Mouse (Mus musculus) hindbrain, embryonic 16.5 days (tissue): ENCODE measurements around the gene Trpv4. TPM values are rescaled to one million over a fixed set of nuclear protein-coding genes. Genes with fewer than 3 reads are reported as not detected.

ENCODE experiments used
- ATAC-seq: fragments of 200-750 bp; cut with Nextera tagmentation; 2 replicates; pipeline ENCODE4 v1.8.0; 2017; ENCODE audit warnings: moderate TSS enrichment, moderate library complexity
- H3K27ac ChIP-seq: fragments of 300-500 bp; sonication (generic); 2 replicates; pipeline ENCODE4 v1.5.1; 2014; ENCODE audit warnings: low read depth, mild to moderate bottlenecking, control low read depth, low read length, moderate library complexity
- H3K27me3 ChIP-seq: fragments of 300-500 bp; sonication (generic); replicated peaks from 2 replicates; pipeline ENCODE4 v1.6.1; 2014; ENCODE audit warnings: low read length; ENCODE audit not compliant: control insufficient read depth, insufficient read depth
- H3K36me3 ChIP-seq: fragments of 300-500 bp; sonication (generic); 2 replicates; pipeline ENCODE4 v1.6.1; 2014; ENCODE audit warnings: mild to moderate bottlenecking, low read length, moderate library complexity, mixed read lengths; ENCODE audit not compliant: control insufficient read depth, insufficient read depth
- H3K4me1 ChIP-seq: fragments of 300-500 bp; sonication (generic); 2 replicates; pipeline ENCODE4 v1.6.1; 2014; ENCODE audit warnings: low read depth, low read length; ENCODE audit not compliant: control insufficient read depth, insufficient read depth
- H3K4me2 ChIP-seq: fragments of 300-500 bp; sonication (generic); 2 replicates; pipeline ENCODE4 v1.6.1; 2014; ENCODE audit warnings: mild to moderate bottlenecking, low read length, control low read depth, moderate library complexity
- H3K4me3 ChIP-seq: fragments of 300-500 bp; sonication (generic); 2 replicates; pipeline ENCODE4 v1.5.1; 2014; ENCODE audit warnings: mild to moderate bottlenecking, low read length, control low read depth, moderate library complexity
- H3K9ac ChIP-seq: fragments of 300-500 bp; sonication (generic); 2 replicates; pipeline ENCODE4 v1.6.1; 2014; ENCODE audit warnings: low read depth, mild to moderate bottlenecking, control low read depth, low read length, moderate library complexity
- H3K9me3 ChIP-seq: fragments of 300-500 bp; sonication (generic); 2 replicates; pipeline ENCODE4 v1.6.1; 2014; ENCODE audit warnings: mild to moderate bottlenecking, low read length, moderate library complexity; ENCODE audit not compliant: control insufficient read depth
- WGBS: fragments of 180-500 bp; shearing (Covaris S2); extraction: QIAGEN DNeasy Blood & Tissue Kit; methylation state at CpG from one replicate; pipeline ENCODE4 v1.1.7; 2014; 5-methylcytosine and 5-hydroxymethylcytosine counted together
- polyA plus RNA-seq: library from polyadenylated mRNA; unstranded; fragments of >200 nt; fragmentation: Nextera tagmentation; extraction: Ambion mirVana; gene quantifications from 2 replicates; pipeline ENCODE4 v1.2.1, GENCODE M21; 2015

Trpv4 gene
- polyA plus RNA-seq, 1 experiment from 2014 or later, result 3.0 TPM

DNA sequence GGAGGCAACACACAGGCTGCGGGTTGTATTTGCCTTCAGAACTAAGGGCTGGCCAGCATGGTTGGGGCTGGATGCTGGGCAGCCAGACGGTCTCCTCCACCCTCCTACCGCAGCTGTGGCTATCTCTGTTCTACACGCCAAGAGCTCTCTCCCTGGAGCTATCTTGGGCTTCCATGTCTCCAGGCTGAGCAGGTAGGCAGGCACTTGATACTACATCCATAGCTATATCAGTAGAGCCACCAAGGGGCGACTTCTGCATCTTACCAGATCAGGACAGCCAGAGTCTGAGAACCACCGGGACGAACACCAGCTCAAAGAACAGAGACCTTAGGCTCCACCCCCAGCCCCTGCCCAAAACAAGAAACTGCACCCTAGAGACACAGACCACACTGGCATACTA, 43.4 kb downstream of the Trpv4 start:
- no peak overlapping the region for H3K4me3 ChIP-seq
- no peaks in the 10 kb centered on the region for H3K4me1 ChIP-seq
- no peaks in the 10 kb centered on the region for H3K27me3 ChIP-seq
- ATAC-seq, result no peak
- no peak overlapping the region for H3K27ac ChIP-seq
- no peak overlapping the region for H3K9ac ChIP-seq
- H3K9me3 ChIP-seq, result no peaks in the 10 kb centered on the region
- no peak overlapping the region for H3K4me2 ChIP-seq
- peaks cover 9% of the 10 kb centered on the region for H3K36me3 ChIP-seq
- 59% methylated on average over 7 of the region's 7 CpGs for WGBS

GRCm38 (mm10) chr5:114611968-114612608, 46.1 kb downstream of the Trpv4 start:
- Histone ChIP-seq H3K36me3 (peaks cover 9% of the 10 kb centered on the region), H3K9me3 (no peaks in the 10 kb centered on the region), H3K4me1 (peaks cover 23% of the 10 kb centered on the region), H3K27me3 (no peaks in the 10 kb centered on the region), H3K4me2 (no peak overlapping the region), H3K9ac (no peak overlapping the region), H3K4me3 (no peak overlapping the region), H3K27ac (no peak overlapping the region)
- 62% methylated on average over 25 of the region's 25 CpGs for WGBS
- no peak for ATAC-seq

DNA sequence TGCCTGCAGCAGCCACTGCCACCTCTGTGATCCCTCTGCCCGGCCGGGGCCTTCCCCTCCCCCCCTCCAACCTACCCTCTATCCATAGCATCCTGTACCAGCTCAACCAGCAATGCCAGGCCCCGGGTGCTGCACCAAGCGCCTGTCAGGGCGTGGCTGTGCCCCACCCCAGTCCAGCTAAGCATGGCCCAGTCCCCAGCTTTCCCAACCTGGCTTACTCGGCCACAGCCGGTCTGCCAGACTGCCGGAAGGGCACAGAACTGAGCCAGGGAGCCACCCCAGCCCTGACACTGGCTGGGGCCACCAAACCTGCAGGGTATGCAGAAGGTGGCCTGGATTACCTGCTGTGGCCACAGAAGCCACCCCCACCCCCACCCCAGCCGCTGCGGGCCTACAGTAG, 47.0 kb downstream of the Trpv4 start:
- peaks cover 9% of the 10 kb centered on the region for H3K36me3 ChIP-seq
- WGBS, result 92% methylated on average over 10 of the region's 10 CpGs
- H3K4me3 ChIP-seq, result no peak overlapping the region
- no peak for ATAC-seq
- no peaks in the 10 kb centered on the region for H3K27me3 ChIP-seq
- no peak overlapping the region for H3K27ac ChIP-seq
- H3K4me1 ChIP-seq, result peaks cover 30% of the 10 kb centered on the region
- H3K9ac ChIP-seq, result no peak overlapping the region
- H3K9me3 ChIP-seq, result no peaks in the 10 kb centered on the region
- no peak overlapping the region for H3K4me2 ChIP-seq

GRCm38 (mm10) chr5:114608516-114608915, 49.7 kb downstream of the Trpv4 start:
- Histone ChIP-seq H3K4me2 (peak overlapping the region; percentile 19; the same call in 1 of the 2 replicates), H3K36me3 (peaks cover 9% of the 10 kb centered on the region), H3K9me3 (no peaks in the 10 kb centered on the region), H3K9ac (peak overlapping the region; percentile 13; the same call in 1 of the 2 replicates), H3K27ac (peak overlapping the region; percentile 6; the same call in 1 of the 2 replicates), H3K4me1 (peaks cover 47% of the 10 kb centered on the region), H3K4me3 (no peak overlapping the region), H3K27me3 (no peaks in the 10 kb centered on the region)
- 5% methylated on average over 12 of the region's 12 CpGs for WGBS
- ATAC-seq, result 0 out of 2 replicates have a peak, but pooled peaks have one; percentile 5

DNA sequence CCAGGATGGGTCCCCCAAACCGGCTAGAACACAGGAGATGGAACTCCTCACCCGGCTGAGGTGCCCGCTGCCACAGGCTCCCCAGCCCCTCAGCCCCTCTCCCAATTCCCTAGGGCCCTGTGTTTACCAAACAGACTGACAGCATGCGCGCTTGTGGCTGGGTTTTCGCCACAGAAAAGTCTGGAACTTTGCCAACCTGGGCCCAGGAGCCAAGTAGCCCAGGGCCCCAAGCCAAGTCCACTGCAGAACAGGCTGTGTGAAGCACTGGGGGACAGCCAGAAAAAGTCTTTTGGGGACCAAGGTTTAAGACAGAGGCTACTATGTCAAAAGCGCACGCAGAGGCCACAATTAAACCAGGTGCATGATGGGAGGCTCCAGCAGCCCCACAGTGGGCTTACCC, 50.6 kb downstream of the Trpv4 start:
- Histone ChIP-seq H3K27ac (peak overlapping the region; percentile 6), H3K9me3 (no peaks in the 10 kb centered on the region), H3K4me3 (no peak overlapping the region), H3K4me1 (peaks cover 47% of the 10 kb centered on the region), H3K4me2 (peak overlapping the region; percentile 17), H3K36me3 (peaks cover 9% of the 10 kb centered on the region), H3K27me3 (no peaks in the 10 kb centered on the region), H3K9ac (peak overlapping the region; percentile 41)
- peak; percentile 38 for ATAC-seq
- WGBS, result 42% methylated on average over 8 of the region's 8 CpGs

DNA sequence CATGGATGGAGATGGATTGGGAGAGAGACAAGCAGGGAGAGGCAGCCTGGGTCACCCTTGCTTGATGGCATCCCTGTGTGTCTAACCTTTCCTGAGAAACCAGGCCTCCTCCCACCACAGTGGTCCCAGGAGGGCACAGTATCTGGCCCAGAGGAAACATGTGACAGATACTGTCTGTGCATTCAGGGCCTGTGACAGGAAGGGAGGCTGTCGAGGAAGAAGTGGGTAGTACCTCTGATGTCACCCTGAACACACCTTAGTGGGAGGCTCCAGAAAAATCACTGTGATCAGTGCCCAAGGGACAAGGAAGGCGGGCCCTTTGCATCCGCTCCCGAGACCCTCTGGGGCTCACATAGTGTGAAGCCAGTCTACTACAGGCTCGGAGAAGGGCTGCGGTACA, 52.2 kb downstream of the Trpv4 start:
- no peak for ATAC-seq
- H3K4me1 ChIP-seq, result peaks cover 47% of the 10 kb centered on the region

DNA sequence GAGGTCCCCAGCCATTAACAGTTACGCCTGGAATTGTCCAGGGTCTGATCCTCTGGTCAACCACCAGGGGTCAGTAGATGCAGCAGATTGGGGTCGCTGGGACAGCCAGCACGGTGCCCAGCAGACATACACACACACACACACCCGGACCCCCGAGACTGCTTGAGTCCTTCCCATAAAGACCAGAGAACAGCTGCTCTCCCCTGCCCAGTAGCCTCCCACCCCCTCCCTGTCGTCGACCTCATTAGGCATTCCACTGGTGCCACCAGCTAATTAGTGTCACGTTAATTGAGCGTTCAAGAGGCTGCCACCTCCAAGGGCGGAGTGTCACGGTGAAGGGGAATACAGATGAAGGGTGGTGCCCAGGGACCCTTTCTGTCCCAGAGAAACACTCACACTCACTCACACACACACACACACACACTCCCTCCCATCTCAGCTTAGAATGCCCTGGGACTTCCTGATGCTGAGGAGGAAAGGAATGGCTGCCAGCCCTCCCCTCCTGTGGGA, 53.4 kb downstream of the Trpv4 start:
- no peaks in the 10 kb centered on the region; the same call in 1 of the 2 replicates for H3K27me3 ChIP-seq
- peak; percentile 49 for ATAC-seq
- peak overlapping the region; percentile 51; the same call in 1 of the 2 replicates for H3K27ac ChIP-seq
- peak overlapping the region; percentile 10; the same call in 1 of the 2 replicates for H3K4me2 ChIP-seq
- no peak overlapping the region for H3K4me3 ChIP-seq
- peaks cover 47% of the 10 kb centered on the region for H3K4me1 ChIP-seq
- H3K36me3 ChIP-seq, result no peaks in the 10 kb centered on the region
- H3K9me3 ChIP-seq, result no peaks in the 10 kb centered on the region
- peak overlapping the region; percentile 35; the same call in 1 of the 2 replicates for H3K9ac ChIP-seq
- 7% methylated on average over 11 of the region's 11 CpGs for WGBS

More for the DNA sequence above, 52.2 kb downstream of the Trpv4 start:
- Histone ChIP-seq H3K27ac (no peak overlapping the region), H3K4me3 (no peak overlapping the region), H3K36me3 (no peaks in the 10 kb centered on the region), H3K4me2 (no peak overlapping the region), H3K9me3 (no peaks in the 10 kb centered on the region), H3K27me3 (no peaks in the 10 kb centered on the region; the same call in 1 of the 2 replicates), H3K9ac (peak overlapping the region; percentile 35; the same call in 1 of the 2 replicates)
- 78% methylated on average over 6 of the region's 6 CpGs for WGBS

GRCm38 (mm10) chr5:114603975-114604374, 54.2 kb downstream of the Trpv4 start:
- Histone ChIP-seq H3K9ac (no peak overlapping the region), H3K9me3 (no peaks in the 10 kb centered on the region), H3K36me3 (no peaks in the 10 kb centered on the region), H3K4me2 (no peak overlapping the region), H3K4me3 (no peak overlapping the region), H3K27ac (no peak overlapping the region), H3K4me1 (peaks cover 42% of the 10 kb centered on the region), H3K27me3 (no peaks in the 10 kb centered on the region; the same call in 1 of the 2 replicates)
- no peak for ATAC-seq
- WGBS, result 83% methylated on average over 5 of the region's 5 CpGs

- Histone ChIP-seq H3K27me3 (no peaks in the 10 kb centered on the region; the same call in 1 of the 2 replicates), H3K36me3 (no peaks in the 10 kb centered on the region), H3K9ac (no peak overlapping the region), H3K27ac (no peak overlapping the region), H3K4me3 (no peak overlapping the region), H3K4me2 (no peak overlapping the region), H3K9me3 (no peaks in the 10 kb centered on the region), H3K4me1 (peaks cover 31% of the 10 kb centered on the region)
- WGBS, result 87% methylated on average over 8 of the region's 8 CpGs
- no peak for ATAC-seq
Observed at GRCm38 (mm10) chr5:114602012-114602411, 56.2 kb downstream of the Trpv4 start.
